Comparison of ENCODE assay signal across 25 mouse cellular contexts in the genomic region with DNA sequence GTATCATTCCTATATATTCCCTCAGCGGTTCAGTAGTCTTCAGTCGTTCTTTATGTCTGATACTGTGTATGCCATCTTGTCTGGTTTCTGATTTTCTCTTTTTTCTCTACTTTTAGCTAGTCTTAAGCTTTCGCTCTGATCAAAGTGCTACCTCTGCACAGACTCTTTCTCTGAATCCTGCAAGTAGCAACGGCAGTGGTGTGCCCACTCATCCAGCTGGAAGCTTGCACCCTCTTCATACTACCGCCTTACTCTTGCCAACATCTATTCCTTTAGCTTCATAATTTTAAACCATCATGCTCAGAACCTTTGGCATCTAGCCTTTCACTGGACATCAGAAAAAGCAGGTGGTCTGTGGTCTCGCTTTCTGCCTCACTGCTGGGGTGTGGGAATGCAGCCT. TPM values are rescaled to one million over a fixed set of nuclear protein-coding genes. Genes with fewer than 3 reads are reported as not detected.
"Had no signal": no experiment of that assay in that cellular context is flagged by ENCODE, and none has a peak within 500 bp of the region (broad histone marks: within the 10 kb centered on the region; RNA-seq: fewer than 3 reads in every experiment).

No protein-coding gene starts in this region.

- H3K27ac ChIP-seq: liver, embryonic 13.5 days; liver, embryonic 15.5 days; lung, embryonic 15.5 days; macrophage; midbrain, embryonic 12.5 days; neural tube, embryonic 13.5 days; neural tube, embryonic 15.5 days had no signal

- H3K4me1 ChIP-seq: liver, embryonic 13.5 days; liver, embryonic 15.5 days; lung, embryonic 15.5 days; midbrain, embryonic 12.5 days; neural tube, embryonic 13.5 days; neural tube, embryonic 15.5 days had no signal

- H3K27me3 ChIP-seq: liver, embryonic 13.5 days; liver, embryonic 15.5 days; lung, embryonic 15.5 days; megakaryocyte, embryonic 14.5 days; midbrain, embryonic 12.5 days; neural tube, embryonic 13.5 days; neural tube, embryonic 15.5 days had no signal

- DNase-seq: liver, embryonic 13.5 days; liver, postnatal 0 days; lung, adult 2 months; lung, postnatal 14 days; lung, postnatal 36 days; midbrain, embryonic 14.5 days; retina, postnatal 1 day; right cerebral cortex, postnatal 25 days; right cerebral cortex, postnatal 4 days; spleen, adult 18-20 months; thymus, postnatal 25 days; thymus, postnatal 4 days had no signal

- H3K4me3 ChIP-seq: liver, embryonic 13.5 days; liver, embryonic 15.5 days; lung, embryonic 15.5 days; megakaryocyte, embryonic 14.5 days; midbrain, embryonic 12.5 days; myocyte; neural tube, embryonic 13.5 days; neural tube, embryonic 15.5 days had no signal

- H3K36me3 ChIP-seq: liver, embryonic 13.5 days; liver, embryonic 15.5 days; lung, embryonic 15.5 days; midbrain, embryonic 12.5 days; neural tube, embryonic 13.5 days; neural tube, embryonic 15.5 days had no signal

RNA-seq across cellular contexts. Expression of a gene that starts 28.0 kb away (rescaled TPM):
- total RNA-seq: megakaryocyte progenitor cell, adult 5-6 weeks had no signal
- polyA plus RNA-seq: liver, embryonic 13.5 days; liver, embryonic 15.5 days; liver, postnatal 0 days; lung, embryonic 15.5 days; lung, postnatal 0 days; macrophage; midbrain, embryonic 12.5 days; midbrain, embryonic 14.5 days; midbrain, embryonic 16.5 days; neural tube, embryonic 11.5 days; neural tube, embryonic 13.5 days; neural tube, embryonic 15.5 days; stomach, embryonic 14.5 days had no signal
